Mouse (Mus musculus) right cerebral cortex, adult 2 months (tissue): ENCODE data around the gene Syt8.
"Not testable (repeated sequence)": the region's sequence is repeated elsewhere in the genome, so short reads cannot be mapped to it uniquely, and the experiment has no call there.

Source experiments
- DNase-seq, 2 experiments: peaks; one replicate each; pipeline ENCODE4 v3.0.0; 2021 to 2022; ENCODE audit warnings: low spot score in 2 of 2

Gene Syt8

DNA sequence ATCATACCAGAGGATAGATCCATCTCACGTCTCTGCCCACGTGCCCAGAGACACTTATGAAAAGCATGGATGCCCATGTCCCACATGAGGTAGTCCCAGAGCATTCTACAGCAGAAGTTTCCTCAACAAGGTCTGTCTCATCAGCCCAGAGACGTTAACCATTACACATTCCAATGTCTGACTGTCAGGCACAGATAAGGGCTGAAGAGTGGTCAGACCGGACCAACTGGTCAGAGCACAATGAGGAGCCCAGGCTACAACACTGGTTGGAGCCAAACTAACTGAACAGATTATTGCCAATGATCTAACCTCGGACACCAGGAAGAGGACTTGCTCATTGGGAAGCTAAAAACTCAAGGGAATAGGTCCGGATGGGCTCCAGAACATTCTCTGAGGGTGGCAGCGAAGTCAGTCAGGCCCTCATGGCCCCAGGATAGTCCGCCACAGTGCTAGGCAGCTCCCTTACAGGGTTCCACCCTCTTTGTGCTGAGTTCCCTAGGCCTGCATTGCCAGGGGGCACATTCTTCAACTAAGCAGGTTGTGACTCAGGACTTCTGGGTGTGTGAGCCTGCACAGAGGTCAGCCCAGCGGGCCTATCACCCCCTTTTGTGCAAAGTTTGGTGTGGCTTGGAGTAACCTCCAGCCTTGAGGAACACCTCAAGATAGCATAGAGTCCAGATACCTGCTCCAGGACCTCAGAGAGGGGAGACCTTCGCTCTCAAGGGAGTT lies at the start of gene Syt8:
Syt8 (plus strand) TSS at position 714 of the 729 bp plus-strand sequence.
- DNase-seq, result no peak

DNA sequence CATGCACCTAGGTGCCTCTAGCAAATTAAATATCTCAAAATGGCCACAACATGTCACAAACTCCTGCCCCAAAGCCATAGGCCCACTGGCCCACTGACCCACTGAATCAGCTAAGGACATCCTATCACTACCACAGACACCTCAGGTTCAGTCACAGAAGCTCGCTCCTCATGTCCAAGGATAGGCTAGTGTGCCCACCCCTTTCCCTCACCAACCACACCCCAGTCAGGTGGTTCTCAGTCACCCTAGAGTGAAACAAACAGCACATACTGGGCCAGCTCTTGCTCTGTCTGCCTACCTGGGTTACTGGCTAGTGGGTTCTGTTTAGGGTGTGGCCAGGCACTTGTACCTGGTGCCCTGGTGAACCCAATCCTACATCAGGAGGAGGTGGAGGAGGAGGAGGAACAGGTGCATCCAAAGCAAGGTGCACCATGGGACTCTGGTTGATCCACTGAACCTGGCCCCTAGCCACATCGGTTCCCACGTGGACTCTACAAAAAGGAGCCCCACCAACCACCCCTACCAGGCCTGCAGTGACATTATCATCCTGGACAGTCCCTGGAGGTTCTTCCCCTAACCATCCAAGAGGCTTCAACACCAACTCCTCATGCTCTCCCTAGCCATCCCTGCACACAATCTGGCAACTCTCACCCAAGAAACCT lies 48.8 kb upstream of the Syt8 start:
- DNase-seq, result no peak

- DNase-seq, result no peak
Observed at GRCm38 (mm10) chr7:142386621-142387201, 47.9 kb upstream of the Syt8 start.

DNA sequence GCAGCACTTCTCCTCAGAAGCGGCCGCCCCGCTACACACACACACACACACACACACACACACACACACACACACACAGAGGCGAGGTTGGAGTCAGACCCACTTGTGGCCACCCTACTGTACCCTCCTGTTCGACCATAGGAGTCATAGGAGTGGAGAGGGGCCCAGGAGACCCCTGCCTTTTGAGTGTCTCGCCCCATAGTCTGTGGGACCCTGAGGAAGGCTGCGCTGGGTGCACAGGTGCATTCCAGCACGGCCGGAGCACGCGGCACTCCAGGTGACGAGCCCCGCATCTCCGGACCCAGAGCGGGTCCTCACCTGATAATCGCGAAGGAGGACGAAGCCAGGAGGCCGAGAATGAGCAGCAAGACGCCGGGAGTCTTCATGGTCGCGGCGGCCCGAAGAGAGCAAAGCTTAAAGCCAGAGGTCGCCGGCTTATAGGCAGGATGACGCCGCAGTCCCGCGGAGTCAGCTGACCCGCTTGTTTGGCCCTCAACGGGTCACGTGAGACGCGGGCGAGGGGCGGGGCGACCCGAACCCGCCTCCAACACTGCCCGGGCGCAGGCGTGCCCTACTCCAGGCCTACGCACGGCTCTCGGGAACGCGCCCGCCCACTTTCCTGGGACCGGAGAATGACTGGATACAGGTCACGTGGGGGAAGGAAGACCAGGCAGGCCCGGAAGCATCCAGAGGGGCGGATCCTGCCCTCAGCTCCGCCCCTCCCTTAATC lies 47.1 kb upstream of the Syt8 start, which contains the start of gene Ctsd:
Ctsd (minus strand) TSS at position 620 of the 730 bp plus-strand sequence.
- peak; percentile 97 for DNase-seq

GRCm38 (mm10) chr7:142388198-142388597 lies 46.5 kb upstream of the Syt8 start:
- DNase-seq, result no peak

DNA sequence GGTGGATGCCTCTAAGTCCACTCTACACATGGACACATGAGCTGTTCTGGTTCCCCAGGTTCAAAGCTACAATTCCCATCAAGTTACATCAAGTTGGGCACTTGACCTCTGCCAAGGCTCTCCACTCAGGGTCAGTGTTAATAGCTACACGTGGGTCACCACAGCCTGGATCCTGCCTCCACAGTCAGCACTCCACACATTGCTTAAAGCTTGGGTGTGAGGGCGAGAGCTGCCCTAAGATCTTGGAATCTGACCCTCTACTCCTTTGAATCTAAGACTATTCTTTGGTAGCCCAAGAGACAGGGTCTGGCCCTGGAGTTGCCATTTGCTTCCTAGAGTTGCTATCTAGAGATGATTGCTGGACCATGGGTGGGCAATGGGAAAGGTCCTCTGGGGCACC lies 45.9 kb upstream of the Syt8 start:
- no peak for DNase-seq

GRCm38 (mm10) chr7:142389961-142390650 lies 44.5 kb upstream of the Syt8 start:
- DNase-seq, result no peak

DNA sequence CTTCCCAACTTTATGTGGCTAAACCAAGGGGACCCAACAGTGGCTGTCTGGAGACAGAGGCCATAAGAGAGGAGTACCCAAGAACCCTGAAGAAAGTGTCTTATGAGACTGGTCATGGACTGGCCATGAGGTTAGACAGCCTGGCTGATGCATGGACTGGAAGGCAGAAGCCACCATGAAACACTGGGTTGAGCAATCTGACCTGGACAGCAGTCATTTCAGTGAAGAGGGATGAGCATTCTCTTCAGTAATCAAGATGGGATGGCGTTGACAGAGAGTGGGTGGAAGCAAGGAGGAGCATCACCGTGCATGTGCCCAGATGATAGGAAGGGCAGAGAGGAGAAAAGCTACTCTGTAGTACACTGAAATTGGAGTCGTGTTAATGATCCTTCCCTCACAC lies 43.5 kb upstream of the Syt8 start:
- no peak for DNase-seq

DNA sequence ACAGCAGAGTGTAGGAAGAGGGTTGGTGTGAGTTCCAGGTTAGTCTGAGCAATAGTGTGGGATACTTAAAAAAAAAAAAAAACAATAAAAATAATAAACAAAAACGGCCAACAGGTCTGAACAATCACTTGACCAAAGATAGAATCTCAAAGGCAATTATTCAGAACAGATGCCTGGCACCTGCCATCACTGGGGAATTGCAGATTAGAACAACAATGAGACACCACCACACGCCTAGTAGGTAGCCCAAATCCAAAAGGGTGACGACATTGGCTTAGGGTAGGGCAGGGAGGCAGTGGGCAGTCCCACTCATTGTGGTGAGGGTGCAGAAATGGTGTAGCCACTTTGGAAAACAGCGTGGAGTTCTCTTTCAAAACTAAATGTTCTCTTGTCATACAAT lies 43.0 kb upstream of the Syt8 start:
- no peak for DNase-seq

DNA sequence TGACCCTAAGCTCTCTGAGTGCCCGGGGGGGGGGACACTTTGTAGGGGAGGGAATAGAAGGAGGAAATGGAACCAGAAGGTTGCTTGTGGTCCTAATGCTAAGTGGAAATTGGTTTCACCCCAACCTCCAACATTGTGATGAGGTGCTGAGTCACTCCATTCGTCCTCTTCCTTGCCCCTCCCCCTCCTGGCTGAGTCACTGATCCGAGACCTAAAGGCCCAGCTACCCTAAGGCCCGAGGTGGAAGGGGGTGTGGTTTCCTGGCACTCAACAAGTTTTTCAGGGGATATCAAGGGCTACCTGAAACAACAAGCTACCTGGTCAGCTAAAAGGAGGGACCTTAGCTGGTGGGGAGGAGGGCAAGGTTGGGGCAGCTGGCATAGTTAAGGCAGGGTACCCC lies 41.5 kb upstream of the Syt8 start:
- DNase-seq, result no peak

GRCm38 (mm10) chr7:142394261-142395190 lies 40.1 kb upstream of the Syt8 start:
- no peak for DNase-seq

- DNase-seq, result no peak
Observed at GRCm38 (mm10) chr7:142395472-142395871, 39.2 kb upstream of the Syt8 start.

GRCm38 (mm10) chr7:142396611-142397010 lies 38.0 kb upstream of the Syt8 start:
- no peak for DNase-seq

DNA sequence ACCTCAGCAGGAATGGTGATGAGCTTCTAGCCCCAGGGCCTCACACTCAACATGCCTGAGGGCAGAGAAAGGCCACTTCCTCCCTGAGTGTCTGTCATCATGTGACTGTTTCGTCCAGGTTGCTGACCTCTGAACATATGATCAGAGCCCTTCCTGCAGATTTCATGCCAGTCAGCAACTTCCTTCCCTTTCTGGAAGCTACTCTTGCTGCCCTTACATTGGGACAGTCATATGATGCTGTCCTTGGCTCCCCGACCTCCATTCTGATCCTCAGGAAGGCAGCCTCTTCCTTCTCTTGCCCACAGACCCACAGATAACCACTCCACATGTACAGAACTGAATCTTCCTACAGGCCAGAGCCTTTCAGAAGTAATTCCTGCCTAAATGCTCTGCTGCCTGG lies 36.6 kb upstream of the Syt8 start:
- DNase-seq, result no peak

- DNase-seq, result no peak
Observed at GRCm38 (mm10) chr7:142399250-142399649, 35.4 kb upstream of the Syt8 start.

DNA sequence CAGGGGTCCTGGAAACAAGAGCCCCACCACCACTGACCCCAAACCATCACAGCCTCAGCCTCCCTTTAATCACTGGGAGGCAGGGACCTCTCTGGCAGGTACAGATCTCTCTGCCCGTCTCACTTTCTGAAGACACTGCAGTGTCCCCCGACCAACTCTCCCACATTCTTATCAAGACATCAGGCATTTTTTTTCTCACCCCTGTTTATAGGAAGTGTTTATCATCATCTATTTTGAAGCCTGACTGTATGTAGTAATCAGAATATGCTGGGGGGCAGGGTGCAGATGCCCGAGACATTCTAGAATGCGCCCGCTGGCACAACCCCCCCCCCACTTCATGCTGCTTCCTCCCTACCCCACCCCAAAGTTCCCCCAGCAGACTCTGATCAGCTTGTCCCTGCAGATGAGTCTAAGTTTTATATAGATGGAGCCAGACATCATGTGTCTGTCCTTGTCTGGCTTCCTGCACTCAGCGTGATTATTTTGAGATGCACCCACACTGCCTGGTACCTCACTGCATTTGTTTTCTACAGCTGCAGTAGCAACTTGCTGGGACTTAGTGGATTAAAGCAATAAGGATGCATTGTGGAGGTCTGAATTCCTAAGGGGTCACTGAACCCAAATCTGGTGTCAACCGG lies 34.4 kb upstream of the Syt8 start:
- DNase-seq, result peak; percentile 31 to 38

GRCm38 (mm10) chr7:142400750-142401142 lies 33.9 kb upstream of the Syt8 start:
- no peak for DNase-seq

DNA sequence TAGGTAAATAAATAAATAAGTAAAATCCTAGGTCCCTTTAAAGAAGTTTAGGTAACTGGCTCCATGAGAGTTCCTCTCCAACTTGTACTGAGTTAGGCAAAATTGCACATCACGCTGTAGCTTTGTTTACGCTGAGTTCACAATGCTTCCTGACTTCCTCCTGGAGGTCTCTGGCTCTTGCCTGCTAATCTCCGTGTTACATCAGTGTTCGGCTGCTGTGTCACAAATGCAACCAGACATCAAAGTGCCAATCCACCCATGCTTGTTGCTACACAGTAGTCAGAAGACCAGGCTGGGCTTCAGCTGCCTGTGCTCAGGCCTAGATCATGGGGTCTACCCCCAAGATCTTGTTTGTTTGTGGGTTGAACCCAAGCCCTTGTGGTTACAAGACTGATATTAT lies 31.1 kb upstream of the Syt8 start:
- DNase-seq, result no peak

DNA sequence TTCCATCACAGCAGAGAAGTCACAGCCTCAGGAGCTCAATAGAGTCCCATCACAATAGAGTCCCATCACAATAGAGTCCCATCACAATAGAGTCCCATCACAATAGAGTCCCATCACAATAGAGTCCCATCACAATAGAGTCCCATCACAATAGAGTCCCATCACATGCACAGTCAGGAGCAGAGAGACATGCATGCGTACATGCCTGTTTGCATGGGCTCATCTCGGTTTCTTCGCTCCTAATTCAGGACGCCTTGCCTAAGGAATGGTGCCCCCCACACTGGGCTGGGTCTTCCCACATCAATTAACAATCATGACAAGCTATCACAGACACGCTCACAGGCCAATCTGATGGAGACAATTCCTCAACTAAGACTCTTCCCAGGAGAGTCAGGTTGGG lies 29.5 kb upstream of the Syt8 start:
- not testable (repeated sequence) for DNase-seq

GRCm38 (mm10) chr7:142407935-142408334 lies 26.7 kb upstream of the Syt8 start:
- DNase-seq, result no peak
